ENCODE assay signal across 20 mouse cellular contexts in the genomic region with DNA sequence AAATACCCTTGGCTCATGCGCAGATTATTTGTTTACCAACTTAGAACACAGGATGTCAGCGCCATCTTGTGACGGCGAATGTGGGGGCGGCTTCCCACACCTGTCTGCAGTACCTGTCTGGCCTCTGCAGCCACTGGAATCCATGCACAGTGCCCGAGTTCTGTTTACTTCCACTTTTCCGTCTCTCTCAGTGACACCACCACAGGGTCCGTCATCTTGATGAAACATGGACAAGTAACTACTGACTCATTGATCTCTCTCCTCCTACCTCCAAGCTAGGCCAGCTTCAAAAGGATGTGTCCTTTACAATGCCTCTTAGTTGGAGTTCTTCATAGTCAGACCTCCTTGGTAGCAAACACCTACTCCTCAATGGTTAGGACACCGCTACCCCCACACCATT. TPM values are rescaled to one million over a fixed set of nuclear protein-coding genes. Genes with fewer than 3 reads are reported as not detected.
DNase-seq lines count a peak whose midpoint lies in the region; ATAC-seq and TF ChIP-seq lines count a peak whose summit lies in the region.
"Had no signal": no experiment of that assay in that cellular context is flagged by ENCODE, and none has a peak within 500 bp of the region (broad histone marks: within the 10 kb centered on the region; RNA-seq: fewer than 3 reads in every experiment).

No protein-coding gene starts in this region.

- no peak for DNase-seq in heart, adult 2 months
- peak; percentile 29 for DNase-seq in CD4-positive helper T cell, adult 2 months (ENCODE audit: low read depth, low spot score)
- DNase-seq in naive thymus-derived CD4-positive, alpha-beta T cell, adult 2 months (ENCODE audit: low read depth) = peak; percentile 31
- DNase-seq: adrenal gland, postnatal 14 days; cerebellum, adult 18-20 months; cerebellum, adult 9-11 months; cerebellum, postnatal 36 days; gastrocnemius, postnatal 10 days; heart, postnatal 4 days; kidney, adult 11 months had no signal

- no peak overlapping the region for H3K4me3 ChIP-seq in heart, adult 2 months
- no peak overlapping the region for H3K4me3 ChIP-seq in heart, embryonic 11.5 days (ENCODE audit: low read depth, low read length)
- H3K4me3 ChIP-seq: embryonic facial prominence, embryonic 13.5 days; forebrain, embryonic 15.5 days; heart, embryonic 13.5 days; hindbrain, embryonic 12.5 days had no signal

- H3K79me2 ChIP-seq in heart, adult 2 months (replicated peaks; ENCODE audit: control insufficient read depth, insufficient read depth, low read length) = no peaks in the 10 kb centered on the region

- H3K27me3 ChIP-seq in heart, adult 2 months (ENCODE audit: control insufficient read depth, insufficient read depth, low read length) = no peaks in the 10 kb centered on the region
- H3K27me3 ChIP-seq in heart, embryonic 11.5 days (ENCODE audit: control insufficient read depth, insufficient read depth, low read length) = no peaks in the 10 kb centered on the region
- H3K27me3 ChIP-seq: embryonic facial prominence, embryonic 13.5 days; forebrain, embryonic 15.5 days; heart, embryonic 13.5 days; hindbrain, embryonic 12.5 days had no signal

- H3K36me3 ChIP-seq in heart, adult 2 months (ENCODE audit: control insufficient read depth, insufficient read depth, low read length) = no peaks in the 10 kb centered on the region
- no peaks in the 10 kb centered on the region for H3K36me3 ChIP-seq in heart, embryonic 11.5 days (ENCODE audit: control insufficient read depth, insufficient read depth, low read length)
- H3K36me3 ChIP-seq: embryonic facial prominence, embryonic 13.5 days; forebrain, embryonic 15.5 days; heart, embryonic 13.5 days; hindbrain, embryonic 12.5 days had no signal

- intact Hi-C loops in heart, adult 2 months (cut with DNase I) = loop anchor here (10.0 kb wide), 1 partner anchor 187 kb away; no protein-coding TSS in a partner anchor

- peaks cover 1% of the 10 kb centered on the region; the same call in 1 of the 2 replicates for H3K4me1 ChIP-seq in heart, adult 2 months (ENCODE audit: control insufficient read depth, insufficient read depth, low read length)
- H3K4me1 ChIP-seq in heart, embryonic 11.5 days (ENCODE audit: control insufficient read depth, insufficient read depth, low read length) = 0 out of 2 replicates have a peak, but pooled peaks cover 5% of the 10 kb centered on the region
- H3K4me1 ChIP-seq: embryonic facial prominence, embryonic 13.5 days; forebrain, embryonic 15.5 days; heart, embryonic 13.5 days had no signal

- H3K27ac ChIP-seq in heart, adult 2 months = peak overlapping the region; percentile 45
- H3K27ac ChIP-seq in heart, embryonic 11.5 days (ENCODE audit: low read depth, low read length) = no peak overlapping the region
- H3K27ac ChIP-seq: embryonic facial prominence, embryonic 13.5 days; forebrain, embryonic 15.5 days; heart, embryonic 13.5 days; hindbrain, embryonic 12.5 days had no signal

- H3K9me3 ChIP-seq in heart, embryonic 11.5 days (replicated peaks; ENCODE audit: control insufficient read depth, low read length) = no peaks in the 10 kb centered on the region
- H3K9me3 ChIP-seq: embryonic facial prominence, embryonic 13.5 days; forebrain, embryonic 15.5 days; heart, embryonic 13.5 days; hindbrain, embryonic 12.5 days had no signal

- ATAC-seq in heart, embryonic 11.5 days (replicated peaks; ENCODE audit: insufficient number of reproducible peaks, low FRiP score, low TSS enrichment) = no peak
- peak; percentile 53 for ATAC-seq in CD4-positive, CD25-positive, alpha-beta regulatory T cell, adult 4 months
- no peak for ATAC-seq in cerebellum, adult (ENCODE audit: insufficient number of reproducible peaks, low FRiP score, low TSS enrichment)
- ATAC-seq: activated CD4-positive, CD25-positive, alpha-beta regulatory T cell, adult 4 months; forebrain, embryonic 15.5 days; hindbrain, embryonic 16.5 days; Patski had no signal

- H3K9ac ChIP-seq in heart, adult 2 months (ENCODE audit: low read depth, low read length) = no peak overlapping the region
- H3K9ac ChIP-seq in heart, embryonic 11.5 days (ENCODE audit: low read depth, low read length) = no peak overlapping the region
- H3K9ac ChIP-seq: embryonic facial prominence, embryonic 13.5 days; forebrain, embryonic 15.5 days; heart, embryonic 13.5 days; hindbrain, embryonic 12.5 days had no signal

- TF ChIP-seq EP300 in heart, adult 2 months (IDR thresholded peaks at IDR 0.05; ENCODE audit: insufficient read depth, low read depth, low read length) = no peak

- TF ChIP-seq POLR2A in heart, adult 2 months (IDR thresholded peaks at IDR 0.05; ENCODE audit: insufficient read depth, low read depth, low read length) = no peak

- TF ChIP-seq CTCF in heart, adult 2 months (IDR thresholded peaks at IDR 0.05) = no peak

- WGBS in heart, adult 2 months = 91% methylated on average over 8 of the region's 9 CpGs
- WGBS in heart, embryonic 11.5 days (ENCODE audit: insufficient replicate concordance) = 89% methylated on average over 8 of the region's 9 CpGs

- no peak overlapping the region for H3K4me2 ChIP-seq in heart, embryonic 11.5 days
- H3K4me2 ChIP-seq: embryonic facial prominence, embryonic 13.5 days; forebrain, embryonic 15.5 days; heart, embryonic 13.5 days; hindbrain, embryonic 12.5 days had no signal

RNA-seq across cellular contexts. Expression of a gene that starts 8.3 kb away (rescaled TPM):
- 10 to 100 TPM; 38.2 to 41.2 TPM for total RNA-seq in heart, adult 2 months (2021)
- 14.1 and 20.1 TPM in 2 replicates for polyA plus RNA-seq in heart, adult 2 months (2012; rRNA removed)
- 33.9 and 35.8 TPM in 2 replicates for polyA plus RNA-seq in heart, embryonic 11.5 days (2014; fragmentation: Nextera tagmentation; extraction: Ambion mirVana)
- 10 to 100 TPM; 21.5 to 26.4 TPM for polyA plus RNA-seq in CD4-positive, CD25-positive, alpha-beta regulatory T cell, adult 4 months (2017; shearing (Covaris generic))

RNA-seq across cellular contexts. Expression of a gene that starts 20.7 kb away (rescaled TPM):
- 10 to 100 TPM in 1 of 2 experiments, 1 to 10 TPM in 1; 8.1 to 13.2 TPM for total RNA-seq in heart, adult 2 months (2021)
- polyA plus RNA-seq in heart, adult 2 months (2012; rRNA removed) = 6.4 and 9.6 TPM in 2 replicates
- polyA plus RNA-seq in heart, embryonic 11.5 days (2014; fragmentation: Nextera tagmentation; extraction: Ambion mirVana) = 31.0 and 33.8 TPM in 2 replicates
- 1 to 10 TPM; 8.7 to 9.2 TPM for polyA plus RNA-seq in CD4-positive, CD25-positive, alpha-beta regulatory T cell, adult 4 months (2017; shearing (Covaris generic))

Comparison
In these comparisons a context has a peak if more than half of its experiments do, and no peak if none do; other contexts are left out.
1. DNase-seq: peak in CD4-positive helper T cell, adult 2 months (single experiment) and naive thymus-derived CD4-positive, alpha-beta T cell, adult 2 months (single experiment); none in heart, adult 2 months (0 of 2).